Mouse (Mus musculus) olfactory bulb, adult 2 months (tissue): ENCODE results near the gene Tcf7l2. TPM values are rescaled to one million over a fixed set of nuclear protein-coding genes. Genes with fewer than 3 reads are reported as not detected.

Experiments
- H3K27ac ChIP-seq: fragments of 200-500 bp; 2 replicates; pipeline ENCODE4 v1.5.1; 2012; ENCODE audit warnings: low read depth, low read length; ENCODE audit not compliant: insufficient read depth
- H3K4me1 ChIP-seq: fragments of 200-500 bp; 2 replicates; pipeline ENCODE4 v1.6.1; 2012; ENCODE audit warnings: low read length; ENCODE audit not compliant: control insufficient read depth, insufficient read depth
- H3K4me3 ChIP-seq: fragments of 200-500 bp; 2 replicates; pipeline ENCODE4 v1.5.1; 2012; ENCODE audit warnings: mild to moderate bottlenecking, low read depth, low read length, moderate library complexity; ENCODE audit not compliant: insufficient read depth
- CTCF ChIP-seq: fragments of 200-500 bp; IDR thresholded peaks from 2 replicates; pipeline ENCODE4 v1.5.1; 2012; ENCODE audit warnings: low read depth, mild to moderate bottlenecking, low read length, moderate library complexity; ENCODE audit not compliant: insufficient read depth
- POLR2A ChIP-seq: fragments of 200-500 bp; IDR thresholded peaks from 2 replicates; pipeline ENCODE4 v1.6.1; 2012; ENCODE audit warnings: mild to moderate bottlenecking, low read depth, low read length, moderate library complexity; ENCODE audit not compliant: insufficient read depth
- WGBS: fragments of 180-500 bp; shearing (Covaris S2); methylation state at CpG from one replicate; pipeline ENCODE4 v1.1.7; 2018; 5-methylcytosine and 5-hydroxymethylcytosine counted together
- polyA plus RNA-seq: library from polyadenylated mRNA; stranded (reverse); fragments of >200 nt; gene quantifications from 2 replicates; pipeline ENCODE4 v1.2.4, GENCODE M21; 2012; ENCODE audit warnings: low replicate concordance; ENCODE audit not compliant: missing spikeins, insufficient read depth, insufficient read length

The Tcf7l2 gene
- polyA plus RNA-seq, 1 experiment, result not detected

DNA sequence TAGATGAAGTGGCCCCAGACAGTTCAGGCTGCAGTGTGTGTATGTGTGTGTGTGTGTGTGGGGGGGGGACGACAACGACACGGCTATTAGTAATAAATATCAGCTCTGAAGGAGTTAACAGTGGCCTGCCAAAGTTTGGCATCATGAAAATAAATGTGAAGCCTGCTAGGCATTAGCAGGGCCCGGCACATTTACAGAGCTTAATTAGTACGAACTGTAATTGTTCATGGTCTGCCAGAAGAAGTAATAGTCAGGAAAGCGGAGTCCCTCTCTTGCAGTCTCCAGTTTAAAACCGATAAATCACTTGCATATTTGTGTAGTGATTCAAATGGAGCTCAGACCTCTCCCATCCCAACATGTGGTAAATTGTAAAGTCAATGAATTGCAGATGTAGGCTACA is 7.9 kb downstream of the Tcf7l2 start:
- Histone ChIP-seq H3K4me3 (no peak overlapping the region), H3K4me1 (0 out of 2 replicates have a peak, but pooled peaks cover 3% of the 10 kb centered on the region), H3K27ac (no peak overlapping the region)
- 15% methylated on average over 7 of the region's 7 CpGs for WGBS
- TF ChIP-seq CTCF (no peak), POLR2A (no peak)

- Histone ChIP-seq H3K4me1 (0 out of 2 replicates have a peak, but pooled peaks cover 3% of the 10 kb centered on the region), H3K27ac (no peak overlapping the region), H3K4me3 (no peak overlapping the region)
- WGBS, result 12% methylated on average over 13 of the region's 13 CpGs
- no peak for TF ChIP-seq CTCF
- no peak for TF ChIP-seq POLR2A
These were observed 8.4 kb downstream of the Tcf7l2 start for GRCm38 (mm10) chr19:55750048-55750447.

DNA sequence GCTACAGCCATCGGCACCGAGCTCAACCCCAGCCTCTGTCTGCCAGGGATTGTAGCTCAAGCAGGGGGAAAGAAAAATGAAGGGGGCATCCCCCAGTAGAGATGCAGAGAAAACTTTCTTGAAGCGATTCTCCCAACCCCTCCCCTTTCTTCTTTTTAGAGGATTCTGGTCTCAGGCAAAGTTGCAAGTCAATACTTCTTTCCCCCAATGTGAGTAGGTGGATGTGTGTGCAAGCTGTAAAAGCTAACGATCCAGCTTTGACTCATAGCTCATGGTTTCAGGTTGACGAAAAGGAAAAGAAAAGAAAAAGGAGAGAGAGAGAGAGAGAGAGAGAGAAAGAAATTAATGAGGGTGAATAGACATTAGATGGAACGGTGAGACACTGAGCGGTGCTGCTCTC is 8.8 kb downstream of the Tcf7l2 start:
- WGBS, result 31% methylated on average over 7 of the region's 7 CpGs
- H3K4me1 ChIP-seq, result 0 out of 2 replicates have a peak, but pooled peaks cover 3% of the 10 kb centered on the region
- TF ChIP-seq CTCF (no peak), POLR2A (no peak)
- H3K4me3 ChIP-seq, result no peak overlapping the region
- H3K27ac ChIP-seq, result no peak overlapping the region

- Histone ChIP-seq H3K4me3 (no peak overlapping the region), H3K27ac (no peak overlapping the region), H3K4me1 (0 out of 2 replicates have a peak, but pooled peaks cover 3% of the 10 kb centered on the region)
- 29% methylated on average over 8 of the region's 8 CpGs for WGBS
- TF ChIP-seq POLR2A (no peak), CTCF (no peak)
These were observed 11.2 kb downstream of the Tcf7l2 start for GRCm38 (mm10) chr19:55752861-55753260.

DNA sequence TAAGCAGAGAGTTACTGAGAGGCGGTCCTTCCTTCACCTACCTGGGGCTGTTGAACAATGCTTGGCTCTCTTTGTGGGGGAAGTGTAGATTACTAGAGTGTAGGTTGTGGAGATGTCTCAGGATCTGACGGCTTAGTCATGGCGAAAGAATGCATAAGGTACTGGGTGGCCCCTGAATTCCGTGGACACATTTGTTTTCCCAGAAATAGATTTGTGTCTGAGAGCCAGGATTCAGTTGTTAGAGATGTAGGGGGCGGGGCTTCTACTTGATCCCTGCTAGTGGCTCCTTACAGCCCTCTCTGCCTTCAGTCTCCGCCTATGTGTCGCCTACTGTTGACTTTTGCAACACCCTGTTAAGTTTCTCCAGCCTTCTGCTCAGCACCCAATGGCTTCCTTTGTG is 12.7 kb downstream of the Tcf7l2 start:
- Histone ChIP-seq H3K4me1 (0 out of 2 replicates have a peak, but pooled peaks cover 3% of the 10 kb centered on the region), H3K27ac (no peak overlapping the region), H3K4me3 (no peak overlapping the region)
- no peak for TF ChIP-seq CTCF
- TF ChIP-seq POLR2A, result no peak
- WGBS, result 85% methylated on average over 7 of the region's 7 CpGs

DNA sequence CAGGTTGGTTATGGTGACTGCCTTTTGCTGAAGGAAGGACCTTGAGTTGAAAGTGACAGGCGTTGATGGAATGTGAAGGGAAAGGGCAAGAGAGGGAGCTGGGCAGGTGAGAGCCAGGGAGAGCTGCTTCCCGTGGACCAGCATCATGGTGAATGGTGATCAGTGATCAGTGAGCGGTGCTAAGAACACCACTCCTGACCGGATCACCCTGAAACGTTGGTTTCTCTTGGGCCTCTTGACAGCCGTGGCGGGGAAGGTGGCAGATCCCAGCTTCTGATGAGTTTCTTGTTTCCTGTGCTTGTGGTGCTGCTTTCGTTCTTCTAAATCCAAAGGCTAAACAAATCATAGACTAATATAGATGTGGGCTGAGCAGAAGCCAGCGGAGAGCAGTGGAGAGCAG is 13.8 kb downstream of the Tcf7l2 start:
- 96% methylated on average over 9 of the region's 9 CpGs for WGBS
- Histone ChIP-seq H3K4me3 (no peak overlapping the region), H3K27ac (no peak overlapping the region), H3K4me1 (peaks cover 2% of the 10 kb centered on the region; the same call in 1 of the 2 replicates)
- no peak for TF ChIP-seq POLR2A
- TF ChIP-seq CTCF, result no peak

- TF ChIP-seq CTCF (no peak), POLR2A (no peak)
- no peak overlapping the region for H3K27ac ChIP-seq
- WGBS, result 76% methylated on average over 8 of the region's 8 CpGs
- no peak overlapping the region for H3K4me3 ChIP-seq
- H3K4me1 ChIP-seq, result peaks cover 2% of the 10 kb centered on the region; the same call in 1 of the 2 replicates
These were observed 15.1 kb downstream of the Tcf7l2 start for GRCm38 (mm10) chr19:55756707-55757106.

GRCm38 (mm10) chr19:55757403-55757802 is 15.8 kb downstream of the Tcf7l2 start:
- 83% methylated on average over 6 of the region's 6 CpGs for WGBS
- TF ChIP-seq POLR2A, result no peak
- no peak for TF ChIP-seq CTCF
- H3K27ac ChIP-seq, result no peak overlapping the region

GRCm38 (mm10) chr19:55758158-55758557 is 16.5 kb downstream of the Tcf7l2 start:
- no peak overlapping the region for H3K27ac ChIP-seq
- TF ChIP-seq POLR2A, result no peak
- no peak for TF ChIP-seq CTCF
- H3K4me1 ChIP-seq, result peaks cover 2% of the 10 kb centered on the region; the same call in 1 of the 2 replicates
- H3K4me3 ChIP-seq, result no peak overlapping the region

More at GRCm38 (mm10) chr19:55757403-55757802, 15.8 kb downstream of the Tcf7l2 start:
- Histone ChIP-seq H3K4me3 (no peak overlapping the region), H3K4me1 (peaks cover 2% of the 10 kb centered on the region; the same call in 1 of the 2 replicates)
